Mouse (Mus musculus): Measurements from ENCODE around the gene Fads6.

The Fads6 gene

DNA sequence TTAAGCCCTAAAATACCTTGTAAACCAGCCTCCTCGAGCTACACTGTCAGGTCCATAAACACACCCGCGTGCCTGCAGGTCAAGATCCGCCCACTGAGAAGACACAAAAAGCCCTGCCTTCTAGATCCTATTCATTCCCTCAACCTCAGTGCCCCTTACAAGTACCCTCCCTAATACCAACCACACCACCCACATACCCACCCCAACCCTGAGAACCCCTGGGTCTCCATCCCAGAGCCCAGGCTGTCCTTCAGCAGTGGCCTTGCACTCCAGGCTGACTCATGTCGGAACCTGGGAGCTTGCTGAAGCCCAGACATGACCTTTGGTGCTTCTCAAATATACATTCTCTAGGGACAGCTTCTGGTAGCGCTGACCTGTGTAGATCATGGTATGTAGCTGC, 22.7 kb downstream of the Fads6 start:
- DNase-seq: no peak

DNA sequence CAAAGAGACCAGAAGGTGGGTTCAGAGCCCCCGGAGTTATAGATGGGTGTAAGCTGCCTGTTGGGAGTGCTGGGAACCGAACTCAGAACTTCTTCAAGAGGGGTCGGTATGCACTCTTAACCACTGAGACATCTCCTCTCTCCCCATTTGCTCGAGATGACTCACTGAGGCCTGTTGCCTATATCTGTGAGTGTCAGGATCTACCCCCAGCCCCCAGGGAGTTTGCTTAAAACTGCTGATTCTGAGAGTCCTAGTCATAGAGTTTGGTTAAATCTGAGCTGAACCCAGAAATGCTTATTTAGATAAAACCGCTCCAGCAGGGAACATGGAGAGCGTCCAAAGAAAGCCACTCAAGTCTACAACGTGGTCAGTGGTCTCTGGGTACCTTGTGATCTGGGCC, 23.3 kb downstream of the Fads6 start:
- DNase-seq: no peak

DNA sequence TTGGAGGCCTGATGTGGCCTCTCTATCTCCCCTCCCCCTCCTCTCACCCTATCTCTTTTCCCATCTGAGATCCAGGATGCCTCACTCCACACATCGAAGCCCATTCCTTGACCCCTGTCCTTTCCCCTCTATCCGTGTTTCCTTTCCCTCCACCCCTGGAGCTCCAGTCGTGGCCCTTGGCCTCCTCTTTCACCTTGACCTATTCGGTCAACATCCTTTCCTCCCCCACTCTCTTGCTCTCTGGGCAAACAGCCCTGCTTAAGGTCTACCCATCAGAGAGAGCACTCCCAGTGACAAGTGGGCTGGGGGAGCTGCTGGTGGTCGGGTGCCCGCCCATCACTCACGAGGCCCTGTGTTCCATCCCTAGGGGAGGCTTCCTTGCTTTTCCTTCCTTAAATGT, 23.7 kb downstream of the Fads6 start:
- DNase-seq: no peak

DNA sequence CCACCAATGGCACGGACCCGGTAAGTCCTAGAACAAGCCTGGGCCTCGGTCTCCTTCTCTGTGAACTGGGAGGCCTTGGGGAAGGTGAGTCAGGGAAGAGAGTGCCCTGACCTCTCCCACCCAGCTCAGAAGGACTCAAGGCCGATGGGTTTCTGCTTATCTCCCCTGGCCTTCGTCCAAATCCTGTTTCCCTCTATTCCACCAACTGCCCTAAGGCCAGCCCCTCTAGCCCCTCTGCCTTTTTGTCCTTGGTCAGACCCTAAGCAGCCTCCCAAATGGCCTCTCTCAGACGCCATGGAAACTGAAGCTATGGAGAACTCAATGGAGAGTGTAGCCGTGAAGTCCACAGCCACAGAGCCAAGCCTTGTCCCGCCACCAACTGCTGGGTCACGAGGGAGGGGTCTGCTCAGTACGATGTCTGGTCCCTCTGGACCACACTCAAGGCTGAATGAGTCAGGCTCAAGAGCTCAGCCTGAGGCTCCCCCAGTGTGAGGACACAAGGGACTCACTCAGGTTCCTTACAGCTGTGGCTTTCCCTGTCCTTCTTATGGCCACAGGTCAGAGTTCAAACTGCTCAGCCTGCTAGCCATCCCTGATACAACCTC, 24.5 kb downstream of the Fads6 start:
- DNase-seq: no peak

DNA sequence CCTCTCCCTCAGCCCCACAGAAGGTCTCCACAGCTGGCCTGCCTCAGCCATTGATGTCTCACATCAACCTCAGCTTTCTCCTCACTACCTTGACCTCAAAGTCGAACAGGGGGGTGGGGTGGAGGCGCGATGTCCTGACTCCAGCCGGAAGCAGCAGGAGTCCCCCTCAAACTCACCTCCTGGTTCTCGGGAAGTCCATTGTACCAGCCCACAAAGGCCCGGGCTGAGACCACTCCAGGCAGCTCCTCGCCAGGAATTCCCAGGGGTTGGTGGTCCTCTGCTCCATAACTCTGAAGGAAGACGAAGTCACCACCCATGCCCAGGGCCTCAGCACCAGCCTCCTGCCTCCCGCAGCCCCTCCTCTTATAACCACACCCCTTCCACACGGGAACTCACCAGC, 26.0 kb downstream of the Fads6 start:
- no peak for DNase-seq

DNA sequence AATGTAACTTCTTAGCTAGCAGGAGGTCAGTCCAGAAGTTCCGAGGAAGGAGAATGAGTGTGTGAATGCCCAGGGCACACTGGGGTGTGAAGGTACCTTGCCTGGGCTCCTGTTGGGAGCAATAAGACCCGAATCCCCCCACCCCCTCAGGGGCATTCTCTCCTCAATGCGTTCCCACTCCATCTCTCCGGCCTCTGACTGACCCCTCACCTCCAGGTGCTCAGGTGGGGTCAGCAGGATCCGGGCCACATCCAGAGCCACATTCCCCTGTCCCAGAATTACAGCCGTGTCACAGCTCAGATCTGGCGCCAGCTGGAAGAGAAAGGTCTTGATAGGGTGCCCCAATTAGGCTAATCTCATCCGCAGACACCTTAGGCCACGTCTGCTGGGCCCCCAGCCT, 26.4 kb downstream of the Fads6 start:
- DNase-seq: no peak

DNA sequence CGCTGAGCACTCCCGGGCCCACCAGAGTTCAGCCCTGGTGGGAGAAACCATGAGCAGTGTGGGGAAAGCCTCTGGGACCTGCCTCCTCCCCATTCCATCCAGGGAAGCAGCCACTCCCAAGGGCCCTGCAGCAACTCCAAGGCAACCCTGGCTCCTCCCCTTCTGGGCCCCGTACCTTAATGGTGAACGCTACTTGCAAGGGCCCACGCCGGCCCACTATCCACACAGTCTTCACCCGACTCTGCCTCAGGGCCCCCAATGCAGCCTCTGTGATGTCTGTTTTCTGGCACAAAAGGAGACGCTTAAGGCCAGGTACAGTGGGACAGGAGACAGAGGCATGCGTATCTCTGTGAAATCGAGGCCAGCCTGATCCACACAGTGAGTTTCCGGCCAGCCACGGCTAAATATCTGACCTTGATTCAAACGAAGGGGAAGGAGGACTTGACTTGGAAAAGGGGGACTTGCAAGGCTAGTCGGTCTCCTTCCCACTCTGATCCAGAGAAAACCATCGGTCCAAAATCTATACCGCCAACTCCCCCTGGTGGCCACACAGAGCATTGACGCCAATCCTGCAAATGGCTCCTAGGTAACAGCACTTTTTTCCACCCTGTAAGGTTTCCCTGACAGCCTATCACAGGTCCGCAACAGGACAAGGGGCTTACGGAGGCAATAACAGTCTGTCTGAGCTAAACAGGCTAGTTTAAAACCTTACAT, 27.2 kb downstream of the Fads6 start:
- DNase-seq: peak; percentile 93 to 95

DNA sequence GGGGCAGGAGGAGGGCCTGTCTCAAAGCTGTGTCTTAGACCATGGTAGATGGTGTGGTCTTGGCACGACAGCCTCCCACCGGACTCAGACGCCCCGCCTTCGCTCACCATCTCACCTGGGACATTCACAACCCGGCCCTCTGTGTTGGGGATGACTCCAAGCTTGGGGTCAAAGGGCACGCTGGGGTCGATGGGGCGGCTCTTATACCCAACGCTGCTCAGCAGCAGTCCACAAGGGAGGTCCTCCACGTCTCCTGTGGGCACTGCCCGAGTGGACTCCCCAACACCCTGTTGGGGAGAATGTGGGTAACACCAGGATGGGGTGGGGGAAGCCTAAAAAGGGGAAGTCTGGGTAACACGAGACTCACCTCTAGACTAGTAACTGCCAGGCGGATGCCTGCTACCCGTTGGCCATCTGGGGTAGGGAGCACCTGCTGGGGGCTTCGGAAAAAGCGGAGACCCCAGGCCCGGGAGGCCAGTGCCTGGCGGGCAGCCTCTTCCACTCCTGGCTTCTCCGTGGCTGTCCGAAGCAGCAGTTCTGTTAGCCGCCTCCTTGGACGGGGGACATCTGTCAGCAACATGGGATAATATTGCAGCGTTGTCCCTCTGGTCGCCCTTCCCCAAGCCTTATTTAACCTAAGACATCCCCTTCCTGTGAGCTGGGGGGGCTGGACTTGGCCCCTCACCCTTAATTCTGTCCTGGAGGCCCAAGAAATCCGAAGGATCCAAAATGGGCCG, 28.0 kb downstream of the Fads6 start:
- peak in 1 of 2 experiments; percentile 38 for DNase-seq

DNA sequence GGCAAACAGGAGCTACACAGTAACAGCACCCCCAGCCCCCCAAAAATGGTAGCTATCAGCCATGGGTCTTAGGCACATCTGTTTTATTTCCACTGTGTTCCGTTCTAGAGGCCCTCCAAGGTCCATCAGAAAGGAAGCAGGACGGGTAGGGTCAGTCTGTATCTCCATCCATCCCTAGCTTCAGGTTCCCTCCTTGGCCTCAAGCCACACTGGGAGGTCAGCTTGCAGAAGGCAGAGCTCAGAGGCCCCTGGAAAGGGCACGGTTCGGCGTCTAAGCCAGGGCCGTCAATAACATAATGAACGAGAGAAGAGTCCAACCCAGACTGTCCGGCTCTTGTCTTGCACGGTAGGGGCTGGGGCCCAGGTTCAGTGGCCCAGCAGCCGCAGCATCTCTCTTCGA, 29.5 kb downstream of the Fads6 start:
- DNase-seq: no peak

DNA sequence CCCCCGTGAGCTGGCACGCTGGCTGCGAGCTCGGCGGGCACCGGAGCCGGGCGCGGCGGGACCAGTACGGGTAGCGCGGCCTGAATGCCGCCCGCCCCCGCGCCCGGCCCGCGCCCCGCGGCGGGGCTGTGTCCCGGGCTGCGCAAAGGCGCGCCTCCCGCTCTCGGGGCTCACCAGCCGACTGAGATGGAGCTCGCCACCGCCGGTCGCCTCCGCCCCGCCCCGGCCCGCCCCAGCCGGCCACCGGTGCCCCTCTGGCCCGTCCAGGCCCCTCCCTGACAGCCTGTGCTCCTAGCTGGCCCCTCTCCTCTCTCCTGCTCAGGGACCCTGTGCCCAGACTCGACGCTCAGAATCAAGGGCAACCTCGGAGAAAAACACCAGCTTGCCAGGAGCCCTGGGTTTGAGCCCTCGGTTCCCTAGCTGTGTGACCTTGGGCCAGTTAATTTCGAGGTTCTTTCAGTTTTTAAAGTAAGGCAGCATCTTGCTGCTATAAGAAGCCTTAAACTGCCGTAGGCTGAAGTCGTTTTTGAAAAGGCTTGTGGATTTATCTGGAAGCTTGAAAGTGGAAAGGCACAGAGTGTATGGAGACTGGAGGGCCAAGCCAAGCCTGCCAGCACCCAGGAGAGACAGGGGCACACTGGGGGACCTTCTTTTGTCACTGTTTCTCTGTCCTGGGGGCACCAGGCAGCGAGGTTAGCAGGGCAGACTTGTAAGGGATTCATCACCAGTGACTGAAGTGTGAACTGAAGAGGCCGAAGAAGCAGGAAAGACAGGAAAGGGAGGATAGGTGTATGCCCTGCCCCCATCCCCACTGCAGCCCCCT, 30.2 kb downstream of the Fads6 start, which contains the start of gene Grin2c:
TSS of gene Grin2c (minus strand) at position 183 of the 823 bp plus-strand sequence.
- DNase-seq: peak in 1 of 2 experiments; percentile 58

DNA sequence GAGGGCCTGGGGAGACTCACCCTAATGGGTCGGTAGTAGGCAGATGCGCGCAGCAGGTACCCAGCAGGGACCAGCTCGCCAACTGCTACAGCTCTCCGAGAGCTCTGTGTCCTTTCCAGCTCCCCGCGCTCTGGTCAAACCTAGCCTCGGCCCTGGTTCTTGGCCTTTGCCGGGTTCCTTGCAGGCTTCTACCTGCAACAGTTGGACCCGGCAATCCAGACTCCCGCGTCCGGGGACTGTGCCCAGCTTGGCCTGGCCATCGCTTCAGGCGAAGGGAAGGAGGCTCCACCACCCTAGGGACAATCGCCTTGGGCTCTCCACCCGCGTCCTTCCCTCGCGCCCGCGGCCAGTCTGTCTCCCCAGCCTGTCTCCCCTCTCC, 31.1 kb downstream of the Fads6 start:
- DNase-seq: peak; percentile 62 to 67

DNA sequence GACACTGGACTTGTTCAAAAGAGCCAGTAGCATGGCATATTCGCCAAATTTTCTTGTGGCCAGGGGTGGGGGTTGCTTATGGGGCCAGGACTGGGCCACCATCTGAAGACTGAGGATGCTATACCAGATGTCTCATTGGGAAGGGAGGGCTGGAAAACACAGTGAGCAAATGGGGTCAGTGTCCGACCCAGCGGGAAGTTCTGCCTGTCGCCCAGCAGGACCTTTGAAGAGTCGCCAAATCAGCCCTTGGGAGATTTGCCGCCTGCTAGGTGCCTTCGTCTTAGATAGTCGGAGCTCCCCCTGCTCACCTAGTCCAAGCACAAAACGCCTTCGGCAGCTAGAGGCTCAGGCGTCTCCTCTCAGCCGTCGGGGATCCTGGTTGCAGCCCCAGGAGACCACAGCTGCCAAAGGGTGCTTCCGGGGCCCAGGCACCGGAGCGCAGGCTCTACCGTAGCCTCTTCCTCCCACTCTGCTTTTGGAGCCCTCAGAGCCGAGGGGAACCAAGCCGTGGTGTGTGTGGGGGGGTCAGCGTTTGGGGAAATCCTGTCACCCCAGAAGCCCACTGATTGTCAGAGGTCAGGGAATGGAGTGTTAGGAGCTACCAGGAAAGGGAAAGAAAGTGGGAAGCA, 31.6 kb downstream of the Fads6 start:
- DNase-seq: peak; percentile 60 to 67

DNA sequence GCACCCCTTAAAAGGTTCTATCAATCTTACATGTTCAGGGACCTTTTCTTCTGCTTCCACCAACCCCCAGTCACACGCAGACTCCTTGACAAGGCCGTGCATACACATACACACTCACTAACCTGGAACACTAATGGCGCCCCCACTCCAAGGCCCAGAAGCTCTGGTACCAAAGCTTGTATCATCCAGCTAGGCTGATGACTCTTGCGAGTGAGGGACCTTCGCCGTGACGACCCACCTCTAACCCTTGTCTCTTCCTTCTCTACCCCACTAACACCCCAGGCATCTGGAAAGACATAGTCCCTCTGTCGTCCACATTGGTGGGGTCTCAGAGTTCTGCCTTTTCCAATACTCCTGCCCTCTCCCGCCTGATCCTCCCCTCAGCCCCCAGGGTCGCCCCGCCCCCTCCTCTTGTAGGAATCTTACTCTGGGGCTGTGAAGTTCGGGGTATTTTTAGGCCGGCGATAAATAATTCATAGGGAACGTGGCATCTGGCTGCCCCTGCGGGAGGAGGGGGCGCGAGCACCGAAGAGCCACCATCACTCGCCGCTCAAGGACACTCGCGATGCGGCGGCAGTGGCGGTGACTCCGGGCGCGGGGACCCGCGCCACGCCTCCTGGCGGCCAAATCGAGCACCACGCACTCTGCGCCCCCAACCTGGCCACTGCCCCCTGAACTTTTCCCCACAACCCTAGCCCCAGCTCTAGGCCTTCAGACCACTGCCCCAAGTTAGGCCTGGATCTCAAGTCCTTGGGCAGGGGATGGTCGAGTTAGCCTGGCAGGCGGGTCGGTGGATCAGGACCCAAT, 32.4 kb downstream of the Fads6 start:
- peak; percentile 74 to 80 for DNase-seq

DNA sequence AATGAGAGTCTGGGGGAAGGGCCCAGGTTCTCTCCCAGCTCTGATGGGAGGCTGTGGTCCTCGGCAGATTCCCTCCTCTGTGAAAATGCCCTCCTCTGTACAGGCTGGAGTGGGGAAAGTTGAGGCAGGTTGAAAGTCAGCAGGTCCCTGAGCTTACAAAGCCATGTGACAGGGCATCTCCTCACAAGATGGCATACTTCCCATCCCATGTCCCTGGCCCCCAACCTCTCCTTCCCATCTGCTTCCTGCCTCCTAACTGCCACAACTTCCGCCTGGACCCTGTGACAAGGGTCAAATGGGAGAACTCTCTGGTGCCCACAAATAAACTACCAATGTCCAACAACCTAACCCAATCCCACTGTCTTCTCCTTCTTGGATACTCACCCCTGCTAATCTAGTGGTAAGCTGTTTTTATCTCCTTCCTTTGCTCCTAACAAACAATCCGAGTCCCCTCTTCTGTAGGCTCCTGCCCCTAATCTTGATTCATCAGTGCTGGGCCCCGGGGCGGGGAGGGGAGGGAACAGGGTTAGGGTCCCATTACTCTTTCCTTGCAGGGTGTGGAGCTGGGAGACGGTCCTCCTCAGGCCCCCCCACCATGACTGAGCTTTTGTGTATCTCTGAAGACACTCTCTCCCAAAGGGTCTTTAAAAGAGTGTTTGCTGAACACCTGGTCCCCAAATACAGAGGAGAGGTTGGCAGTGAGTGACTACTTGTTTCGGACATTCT, 33.2 kb downstream of the Fads6 start:
- peak in 1 of 2 experiments; percentile 54 for DNase-seq

DNA sequence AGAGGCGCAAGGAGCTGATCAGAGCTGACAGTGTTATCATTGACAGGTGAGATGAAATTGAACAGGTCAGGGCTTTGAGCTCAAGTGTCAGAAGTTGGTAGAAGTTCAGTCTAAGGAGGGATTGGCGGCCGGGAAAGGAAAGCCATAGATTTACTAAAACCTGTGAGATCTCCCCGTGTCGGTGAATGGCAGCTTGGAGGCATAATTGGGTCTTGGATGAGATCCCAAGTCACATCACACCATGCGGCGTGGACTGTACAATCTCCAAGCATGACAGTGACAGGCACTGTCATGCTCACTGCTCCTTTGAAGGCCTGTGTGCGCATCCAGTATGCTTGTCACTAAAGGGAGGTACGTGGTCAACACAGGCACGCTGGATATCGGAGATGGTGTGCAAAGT, 34.5 kb downstream of the Fads6 start:
- DNase-seq: peak; percentile 80 to 81

DNA sequence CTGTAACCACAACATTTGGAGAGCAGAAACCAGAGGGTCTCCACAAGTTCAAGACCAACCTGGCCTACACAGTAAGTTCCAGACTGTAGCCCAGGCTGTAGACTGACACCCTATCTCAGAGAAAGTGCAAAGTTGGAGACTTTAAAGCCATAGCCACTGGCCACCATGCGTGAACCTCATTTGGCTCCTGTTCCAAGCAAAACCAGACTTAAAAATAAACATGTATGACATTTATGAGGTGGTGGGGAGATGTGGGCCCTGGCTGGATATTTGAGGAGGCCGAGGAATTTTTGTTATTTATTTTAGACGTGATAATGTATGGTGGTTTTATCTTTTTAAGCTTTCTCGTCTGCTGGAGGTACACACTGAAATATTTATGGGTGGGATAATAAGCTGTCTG, 38.3 kb downstream of the Fads6 start:
- DNase-seq: no peak

DNA sequence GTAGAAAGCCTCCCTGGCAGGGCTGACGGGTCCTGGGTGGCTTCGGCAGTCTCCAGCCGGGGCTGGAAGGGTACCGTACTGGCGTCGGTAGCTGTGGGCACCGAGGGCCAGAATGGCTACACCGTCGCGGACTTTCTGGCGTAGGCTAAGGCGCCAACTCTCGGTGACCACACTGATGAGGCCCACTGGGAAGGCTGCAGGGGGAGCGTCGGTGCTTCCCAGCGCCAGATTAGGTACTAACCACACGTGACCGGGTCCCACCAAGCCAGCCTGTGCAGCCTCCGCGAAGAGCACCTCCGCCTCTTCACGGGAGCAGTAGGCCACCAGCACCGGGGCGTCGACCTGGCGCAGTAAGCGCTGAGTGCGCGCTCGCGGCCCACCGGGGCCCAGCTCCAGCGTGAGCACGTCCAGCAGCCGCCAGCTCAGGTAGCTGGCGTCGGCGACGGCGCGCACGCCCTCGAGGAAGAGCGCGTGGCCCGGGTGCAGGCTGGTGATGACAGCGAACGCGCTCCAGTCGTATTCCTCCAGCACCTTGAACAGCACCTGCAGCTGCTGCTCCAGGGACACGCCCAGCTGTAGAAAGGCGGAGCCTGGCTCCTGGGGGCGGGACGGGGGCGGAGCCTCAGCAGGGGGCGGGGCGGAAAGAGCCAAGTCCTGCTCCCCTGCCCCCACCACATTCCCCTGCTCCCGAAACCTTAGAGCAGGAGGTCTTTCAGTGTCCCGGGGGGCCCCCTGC, 39.5 kb downstream of the Fads6 start:
- no peak for DNase-seq

DNA sequence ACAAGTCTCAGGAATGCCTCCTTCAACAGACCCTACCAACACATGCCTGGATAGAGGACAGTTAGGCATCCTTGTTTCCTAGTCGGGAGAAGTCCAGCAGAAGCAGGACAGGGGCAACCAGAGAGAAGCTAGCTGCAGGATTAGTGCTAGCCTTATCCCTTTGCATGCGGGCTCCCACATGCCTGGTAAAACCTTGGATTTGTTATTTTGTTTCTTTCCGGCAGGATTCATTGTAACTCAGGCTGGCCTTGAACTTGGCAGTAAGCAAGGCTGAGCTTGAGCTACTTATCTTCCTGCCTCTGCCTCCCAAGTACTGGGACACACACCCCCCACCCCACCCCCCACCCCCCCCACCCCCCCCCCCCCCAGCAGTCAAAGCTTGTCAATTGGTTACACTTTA, 46.2 kb downstream of the Fads6 start:
- DNase-seq: no peak

DNA sequence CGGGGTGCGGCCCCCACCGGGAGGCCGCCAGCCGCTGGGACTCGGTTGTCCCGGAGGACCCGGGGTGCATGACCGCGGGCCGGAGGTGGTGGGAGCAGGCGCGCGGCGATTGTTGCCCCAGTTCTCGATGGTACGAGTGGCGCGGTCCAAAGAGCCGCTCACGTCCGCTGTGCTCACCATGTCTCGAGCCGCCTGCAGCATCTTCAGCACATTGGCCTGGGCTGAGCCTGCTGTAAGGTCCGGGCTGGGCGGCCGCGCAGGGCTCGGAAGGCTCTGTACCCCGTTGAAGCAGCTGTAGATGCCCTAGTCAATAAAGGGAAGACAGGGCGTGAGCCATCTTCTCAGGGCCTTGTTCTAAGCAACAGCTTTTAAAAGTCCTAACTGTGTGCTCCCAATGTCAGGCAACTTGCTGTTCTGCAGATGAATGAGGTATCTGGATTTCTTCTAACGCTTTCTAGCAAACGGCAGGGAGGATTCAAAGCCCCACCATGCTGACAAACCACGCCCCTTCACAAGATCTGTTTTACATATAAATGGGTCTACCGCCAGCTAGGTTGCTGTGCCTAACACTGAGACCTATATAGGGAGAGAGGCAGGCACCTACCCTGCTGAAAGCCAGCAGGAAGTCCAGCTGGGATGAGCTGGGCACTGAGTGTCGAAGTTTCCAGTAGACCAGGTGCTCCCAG, 46.9 kb downstream of the Fads6 start:
- DNase-seq: no peak

Measured in cerebellum, postnatal 10 days (tissue).